Mouse (Mus musculus): Measurements from ENCODE around the gene Kcna3. TPM values are rescaled to one million over a fixed set of nuclear protein-coding genes. Genes with fewer than 3 reads are reported as not detected.
A peak's percentile ranks its signal among the peaks of the same experiment; 100 is the strongest.

The Kcna3 gene
- polyA plus RNA-seq, 1 experiment from 2014 or later: 1.4 TPM

DNA sequence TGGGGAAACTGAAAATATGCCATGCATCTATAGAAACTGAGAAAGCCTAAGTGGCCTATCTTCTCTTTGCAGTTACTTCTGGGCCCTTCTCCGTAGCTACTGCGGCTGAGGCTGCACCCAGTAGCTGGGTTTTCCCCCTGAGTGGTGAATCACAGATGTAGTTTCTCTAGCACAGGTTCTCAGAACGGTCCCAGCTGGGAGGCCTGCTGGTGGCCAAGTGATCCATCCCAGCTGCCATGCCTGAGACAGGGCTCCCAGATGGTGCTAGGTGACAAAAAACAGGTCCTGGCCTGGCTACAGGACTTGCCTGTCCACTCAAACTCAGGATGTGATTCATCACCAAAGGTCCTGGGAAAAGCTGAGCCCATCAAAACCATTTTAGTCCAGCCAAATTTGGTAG lies 40.7 kb downstream of the Kcna3 start:
- Histone ChIP-seq H3K27ac (ENCODE audit: low read depth) (no peak overlapping the region), H3K9me3 (ENCODE audit: control insufficient read depth, low read length) (no peaks in the 10 kb centered on the region), H3K4me1 (replicated peaks; ENCODE audit: control insufficient read depth, insufficient read depth, low read length) (no peaks in the 10 kb centered on the region), H3K4me2 (ENCODE audit: low read length) (no peak overlapping the region), H3K9ac (ENCODE audit: low read length) (no peak overlapping the region), H3K4me3 (ENCODE audit: low read depth, low read length) (no peak overlapping the region), H3K36me3 (ENCODE audit: control insufficient read depth, insufficient read depth, low read length) (no peaks in the 10 kb centered on the region), H3K27me3 (replicated peaks; ENCODE audit: control insufficient read depth, insufficient read depth, low read length) (no peaks in the 10 kb centered on the region)
- WGBS: 47% methylated on average over 3 of the region's 3 CpGs
- ATAC-seq (replicated peaks; ENCODE audit: low FRiP score, low TSS enrichment, low read depth) (peak; percentile 40; the same call in 1 of the 2 replicates), DNase-seq (ENCODE audit: low spot score) (no peak)

DNA sequence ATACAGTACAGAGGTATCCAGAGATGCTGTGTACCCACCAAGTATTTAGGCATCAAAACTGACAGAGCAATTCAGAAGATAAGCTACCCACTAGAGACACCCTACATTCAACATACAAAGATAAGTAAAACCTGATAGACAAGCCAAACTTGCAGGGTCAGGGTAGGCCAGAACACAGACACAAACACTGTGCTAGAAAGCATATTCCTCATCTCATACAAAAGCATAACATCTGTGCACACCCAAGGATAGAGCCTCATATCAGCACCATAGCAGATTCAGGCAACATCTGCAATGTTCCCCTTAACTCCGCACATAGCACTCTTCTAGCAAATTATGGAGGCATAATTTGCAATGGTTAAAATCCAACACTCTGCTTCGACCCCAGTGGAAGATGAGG lies 41.1 kb downstream of the Kcna3 start:
- Histone ChIP-seq H3K4me3 (ENCODE audit: low read depth, low read length) (no peak overlapping the region), H3K9ac (ENCODE audit: low read length) (no peak overlapping the region), H3K9me3 (ENCODE audit: control insufficient read depth, low read length) (no peaks in the 10 kb centered on the region), H3K27me3 (replicated peaks; ENCODE audit: control insufficient read depth, insufficient read depth, low read length) (no peaks in the 10 kb centered on the region), H3K4me2 (ENCODE audit: low read length) (no peak overlapping the region), H3K4me1 (replicated peaks; ENCODE audit: control insufficient read depth, insufficient read depth, low read length) (no peaks in the 10 kb centered on the region), H3K36me3 (ENCODE audit: control insufficient read depth, insufficient read depth, low read length) (no peaks in the 10 kb centered on the region), H3K27ac (ENCODE audit: low read depth) (no peak overlapping the region)
- no peak for ATAC-seq (replicated peaks; ENCODE audit: low FRiP score, low TSS enrichment, low read depth)
- 86% methylated on average over 2 of the region's 2 CpGs for WGBS
- DNase-seq (ENCODE audit: low spot score): no peak

GRCm38 (mm10) chr3:107080803-107081202 lies 44.8 kb downstream of the Kcna3 start:
- Histone ChIP-seq H3K4me1 (replicated peaks; ENCODE audit: control insufficient read depth, insufficient read depth, low read length) (no peaks in the 10 kb centered on the region), H3K27ac (ENCODE audit: low read depth) (no peak overlapping the region), H3K9me3 (ENCODE audit: control insufficient read depth, low read length) (no peaks in the 10 kb centered on the region), H3K9ac (ENCODE audit: low read length) (no peak overlapping the region), H3K27me3 (replicated peaks; ENCODE audit: control insufficient read depth, insufficient read depth, low read length) (no peaks in the 10 kb centered on the region), H3K4me3 (ENCODE audit: low read depth, low read length) (no peak overlapping the region), H3K36me3 (ENCODE audit: control insufficient read depth, insufficient read depth, low read length) (no peaks in the 10 kb centered on the region), H3K4me2 (ENCODE audit: low read length) (no peak overlapping the region)
- DNase-seq (ENCODE audit: low spot score): no peak
- no peak for ATAC-seq (replicated peaks; ENCODE audit: low FRiP score, low TSS enrichment, low read depth)
- WGBS: 75% methylated on average over 3 of the region's 3 CpGs

- no peaks in the 10 kb centered on the region for H3K27me3 ChIP-seq (replicated peaks; ENCODE audit: control insufficient read depth, insufficient read depth, low read length)
- no peaks in the 10 kb centered on the region for H3K36me3 ChIP-seq (ENCODE audit: control insufficient read depth, insufficient read depth, low read length)
- ATAC-seq (replicated peaks; ENCODE audit: low FRiP score, low TSS enrichment, low read depth) (no peak), DNase-seq (ENCODE audit: low spot score) (no peak)
- no peak overlapping the region for H3K27ac ChIP-seq (ENCODE audit: low read depth)
- H3K4me3 ChIP-seq (ENCODE audit: low read depth, low read length): no peak overlapping the region
- WGBS: 27% methylated on average over 3 of the region's 3 CpGs
- no peaks in the 10 kb centered on the region for H3K9me3 ChIP-seq (ENCODE audit: control insufficient read depth, low read length)
- no peaks in the 10 kb centered on the region for H3K4me1 ChIP-seq (replicated peaks; ENCODE audit: control insufficient read depth, insufficient read depth, low read length)
- H3K9ac ChIP-seq (ENCODE audit: low read length): no peak overlapping the region
- H3K4me2 ChIP-seq (ENCODE audit: low read length): no peak overlapping the region
Measured at GRCm38 (mm10) chr3:107081227-107081626, 45.3 kb downstream of the Kcna3 start.

DNA sequence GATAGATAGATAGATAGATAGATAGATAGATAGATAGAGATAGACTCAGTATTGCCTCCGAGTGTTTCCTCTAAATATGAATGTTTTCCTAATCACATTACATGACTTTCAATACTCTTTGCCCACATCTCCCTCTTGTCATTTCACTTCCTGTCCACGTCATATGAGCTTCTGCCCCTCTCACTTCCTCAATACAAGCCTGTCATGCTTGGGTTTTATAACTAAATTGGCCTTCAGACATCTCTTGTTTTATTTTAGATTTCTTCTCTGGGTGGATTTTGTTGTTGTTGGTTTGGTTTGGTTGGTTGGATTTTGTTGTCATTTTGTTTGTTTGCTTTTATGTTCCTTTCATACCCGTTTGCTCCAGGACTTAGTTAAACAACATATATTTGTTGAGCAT lies 48.6 kb downstream of the Kcna3 start:
- Histone ChIP-seq H3K4me3 (ENCODE audit: low read depth, low read length) (no peak overlapping the region), H3K27ac (ENCODE audit: low read depth) (no peak overlapping the region), H3K36me3 (ENCODE audit: control insufficient read depth, insufficient read depth, low read length) (no peaks in the 10 kb centered on the region), H3K9ac (ENCODE audit: low read length) (no peak overlapping the region), H3K4me2 (ENCODE audit: low read length) (no peak overlapping the region), H3K9me3 (ENCODE audit: control insufficient read depth, low read length) (no peaks in the 10 kb centered on the region), H3K27me3 (replicated peaks; ENCODE audit: control insufficient read depth, insufficient read depth, low read length) (no peaks in the 10 kb centered on the region), H3K4me1 (replicated peaks; ENCODE audit: control insufficient read depth, insufficient read depth, low read length) (no peaks in the 10 kb centered on the region)
- DNase-seq (ENCODE audit: low spot score) (no peak), ATAC-seq (replicated peaks; ENCODE audit: low FRiP score, low TSS enrichment, low read depth) (no peak)
- 83% methylated on average over 3 of the region's 3 CpGs for WGBS

DNA sequence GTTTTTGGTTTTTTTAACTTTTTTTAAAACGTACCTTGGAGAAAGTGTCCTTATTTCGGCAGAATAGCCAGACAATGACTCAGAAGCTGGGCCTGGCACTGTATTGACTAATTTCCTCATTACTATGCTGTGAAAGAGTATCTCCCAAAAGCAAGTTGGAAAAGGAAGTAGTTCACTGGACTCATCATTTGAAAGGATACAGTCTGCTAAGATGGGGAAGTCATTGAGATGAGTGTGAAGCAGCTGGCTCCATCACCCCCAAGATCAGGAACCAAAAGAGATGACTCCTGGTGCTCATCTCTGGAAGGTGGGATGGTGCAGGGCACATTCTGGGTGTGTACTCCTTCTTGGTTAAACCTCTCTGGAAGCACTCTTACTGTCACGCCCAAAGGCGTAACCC lies 51.4 kb downstream of the Kcna3 start:
- DNase-seq (ENCODE audit: low spot score) (no peak), ATAC-seq (replicated peaks; ENCODE audit: low FRiP score, low TSS enrichment, low read depth) (no peak)
- 84% methylated on average over 4 of the region's 4 CpGs for WGBS
- Histone ChIP-seq H3K4me3 (ENCODE audit: low read depth, low read length) (no peak overlapping the region), H3K4me2 (ENCODE audit: low read length) (no peak overlapping the region), H3K9me3 (ENCODE audit: control insufficient read depth, low read length) (no peaks in the 10 kb centered on the region), H3K9ac (ENCODE audit: low read length) (no peak overlapping the region), H3K27me3 (replicated peaks; ENCODE audit: control insufficient read depth, insufficient read depth, low read length) (no peaks in the 10 kb centered on the region), H3K36me3 (ENCODE audit: control insufficient read depth, insufficient read depth, low read length) (no peaks in the 10 kb centered on the region), H3K27ac (ENCODE audit: low read depth) (no peak overlapping the region), H3K4me1 (replicated peaks; ENCODE audit: control insufficient read depth, insufficient read depth, low read length) (no peaks in the 10 kb centered on the region)

Other genes with a start within 250 kb of the Kcna3 start
- 7.7 and 8.2 TPM in 2 replicates for gene Cd53, start 246.0 kb upstream of the Kcna3 start, polyA plus RNA-seq (2014; fragmentation: Nextera tagmentation; extraction: Ambion mirVana)
- gene Olfr266, start 209.9 kb upstream of the Kcna3 start, polyA plus RNA-seq (2014; fragmentation: Nextera tagmentation; extraction: Ambion mirVana): not detected in 2 replicates
- 0.05 and 0.09 TPM in 2 replicates for gene Kcna2, start 65.0 kb downstream of the Kcna3 start, polyA plus RNA-seq (2014; fragmentation: Nextera tagmentation; extraction: Ambion mirVana)
- not detected in 2 replicates for gene Kcna10, start 146.9 kb downstream of the Kcna3 start, polyA plus RNA-seq (2014; fragmentation: Nextera tagmentation; extraction: Ambion mirVana)
- gene Cym, start 185.6 kb downstream of the Kcna3 start, polyA plus RNA-seq (2014; fragmentation: Nextera tagmentation; extraction: Ambion mirVana): 4.5 and 12.9 TPM in 2 replicates
- gene A630076J17Rik, start 194.4 kb downstream of the Kcna3 start, polyA plus RNA-seq (2014; fragmentation: Nextera tagmentation; extraction: Ambion mirVana): not detected in 2 replicates
- gene Prok1, start 203.5 kb downstream of the Kcna3 start, polyA plus RNA-seq (2014; fragmentation: Nextera tagmentation; extraction: Ambion mirVana): not detected in 2 replicates
- gene Lamtor5, start 242.7 kb downstream of the Kcna3 start, polyA plus RNA-seq (2014; fragmentation: Nextera tagmentation; extraction: Ambion mirVana): 196 and 202 TPM in 2 replicates